Mouse (Mus musculus): ENCODE results near the gene Sptb. TPM values are rescaled to one million over a fixed set of nuclear protein-coding genes. Genes with fewer than 3 reads are reported as not detected.

Sptb gene
- polyA plus RNA-seq, 1 experiment = 3.3 TPM

DNA sequence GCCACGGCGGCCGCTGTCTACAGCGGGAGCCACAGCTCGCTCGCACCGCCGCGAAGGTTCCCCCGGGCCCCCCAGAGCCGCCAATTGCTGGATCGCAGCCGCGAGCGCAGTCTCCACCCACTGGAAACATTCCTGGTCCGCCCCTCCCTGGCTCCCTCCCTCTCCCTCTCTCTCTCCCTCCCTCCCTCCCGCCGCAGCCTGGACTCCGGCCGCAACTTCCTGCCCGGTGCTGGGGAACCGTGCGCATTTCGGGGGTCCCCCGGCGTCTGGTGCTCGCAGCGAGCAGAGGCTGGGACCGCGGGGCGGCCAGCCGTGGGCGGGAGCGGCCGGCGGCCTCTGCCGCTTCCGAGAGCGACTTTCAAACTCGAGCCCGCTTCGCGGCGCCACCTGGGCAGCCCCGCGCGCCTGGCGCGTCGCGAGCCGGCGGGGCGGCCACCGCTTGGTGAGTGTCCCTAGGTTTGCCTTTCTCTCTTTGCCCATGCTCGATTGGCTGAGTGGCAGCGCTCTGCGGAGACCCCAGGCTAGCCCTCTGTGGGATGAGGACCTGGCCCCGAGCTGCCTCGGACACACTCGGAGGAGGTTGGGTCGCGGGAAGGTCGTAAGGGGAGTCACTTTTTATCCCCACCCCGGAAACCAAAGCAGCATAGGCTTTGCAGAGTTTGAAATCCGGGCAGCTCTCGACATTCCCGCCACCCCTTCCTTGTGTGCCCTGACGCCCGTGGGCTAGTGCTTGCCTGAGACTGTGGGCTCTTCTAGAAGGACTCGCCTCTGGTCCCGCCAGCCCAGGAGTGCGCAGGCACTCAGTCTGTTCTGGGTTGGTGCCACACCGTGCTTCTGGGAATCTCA is 176.7 kb downstream of the Sptb start:
- WGBS = under 1% methylated on average over 74 of the region's 74 CpGs
- TF ChIP-seq CTCF (IDR thresholded peaks at IDR 0.05; ENCODE audit: insufficient read depth, low read length) = no peak
- 0 out of 2 replicates have a peak, but pooled peaks have one; percentile 10 for TF ChIP-seq POLR2A (IDR thresholded peaks at IDR 0.05; ENCODE audit: borderline replicate concordance, extremely low read depth, low read depth, low read length)
- Histone ChIP-seq H3K4me1 (ENCODE audit: control insufficient read depth, insufficient read depth, low read length) (peaks cover 2% of the 10 kb centered on the region; the same call in 1 of the 2 replicates), H3K4me3 (replicated peaks; ENCODE audit: extremely low read depth, low read depth, low read length) (peak overlapping the region; percentile 67)
- peak; percentile 63 for DNase-seq

DNA sequence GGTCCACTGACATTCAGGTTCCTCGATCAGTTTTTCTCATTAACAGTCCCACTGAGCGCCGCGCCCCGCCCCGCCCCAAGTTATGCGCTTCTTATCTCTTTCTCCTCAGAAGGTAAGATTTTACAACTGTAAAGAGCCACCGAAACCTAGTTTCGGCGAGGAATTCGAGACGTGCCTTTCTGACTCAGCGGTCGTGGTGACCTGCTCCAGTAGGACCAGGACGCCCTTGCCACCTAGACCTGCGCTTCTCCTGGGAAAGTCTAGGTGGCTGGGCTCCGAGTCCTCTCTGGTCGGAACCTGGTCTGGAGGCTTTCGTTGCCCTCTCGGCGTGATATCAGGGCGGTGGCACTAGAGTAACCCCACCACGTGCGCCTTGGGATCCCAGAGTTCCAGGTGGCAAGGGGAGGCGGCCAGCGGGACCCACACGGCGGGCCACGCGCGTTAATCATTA is 177.4 kb downstream of the Sptb start:
- Histone ChIP-seq H3K4me1 (ENCODE audit: control insufficient read depth, insufficient read depth, low read length) (peaks cover 2% of the 10 kb centered on the region; the same call in 1 of the 2 replicates), H3K4me3 (replicated peaks; ENCODE audit: extremely low read depth, low read depth, low read length) (peak overlapping the region; percentile 67)
- WGBS = 1% methylated on average over 31 of the region's 31 CpGs
- no peak for DNase-seq
- TF ChIP-seq POLR2A (IDR thresholded peaks at IDR 0.05; ENCODE audit: borderline replicate concordance, extremely low read depth, low read depth, low read length) = no peak
- no peak for TF ChIP-seq CTCF (IDR thresholded peaks at IDR 0.05; ENCODE audit: insufficient read depth, low read length)

DNA sequence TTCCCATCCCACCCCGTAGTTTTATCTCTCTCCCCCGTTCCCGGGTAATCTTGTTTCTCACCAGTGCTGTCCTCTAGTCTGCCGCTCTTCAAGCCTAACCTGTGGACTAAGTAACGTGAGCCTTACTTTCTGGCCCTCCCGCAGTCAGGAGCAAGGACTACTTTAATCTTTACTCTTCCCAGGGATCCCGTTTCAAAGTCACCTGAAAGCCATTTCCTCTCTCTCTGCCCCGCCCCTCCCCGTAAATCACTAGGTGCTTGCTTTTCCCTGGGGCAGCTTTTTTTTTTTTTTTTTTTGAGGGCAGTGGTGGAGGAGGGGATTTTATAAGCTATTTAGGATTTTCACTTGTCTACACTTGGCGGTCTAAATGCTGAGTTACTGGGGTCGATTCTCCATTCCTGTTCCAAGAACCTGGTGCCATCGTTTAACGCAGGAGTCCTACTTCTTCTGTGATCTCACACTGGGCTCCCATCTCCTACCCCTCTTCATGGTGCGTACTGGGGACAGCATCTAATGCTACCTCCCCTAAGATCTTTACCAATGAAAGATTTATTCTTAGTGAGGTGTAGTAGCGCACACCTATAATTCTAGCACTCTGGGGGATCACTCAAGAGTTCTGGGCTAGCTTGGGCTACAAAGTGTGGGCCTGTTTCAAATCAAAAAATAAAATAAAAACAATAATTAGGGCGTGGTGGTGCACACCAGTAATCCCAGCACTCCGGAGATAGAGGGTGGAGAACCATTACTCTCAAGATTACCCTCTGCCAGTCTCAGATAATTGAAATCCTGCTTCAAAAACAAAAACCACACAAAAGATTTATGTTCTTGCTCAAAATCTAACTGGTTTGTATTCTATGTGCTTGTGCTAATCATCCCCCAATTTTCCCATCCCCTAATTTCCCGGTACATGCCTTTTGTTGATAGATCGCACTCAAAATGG is 178.1 kb downstream of the Sptb start:
- H3K4me3 ChIP-seq (replicated peaks; ENCODE audit: extremely low read depth, low read depth, low read length) = no peak overlapping the region
- no peak for DNase-seq
- WGBS = 26% methylated on average over 19 of the region's 19 CpGs
- TF ChIP-seq CTCF (IDR thresholded peaks at IDR 0.05; ENCODE audit: insufficient read depth, low read length) (no peak), POLR2A (IDR thresholded peaks at IDR 0.05; ENCODE audit: borderline replicate concordance, extremely low read depth, low read depth, low read length) (no peak)
- H3K4me1 ChIP-seq (ENCODE audit: control insufficient read depth, insufficient read depth, low read length) = peaks cover 2% of the 10 kb centered on the region; the same call in 1 of the 2 replicates

DNA sequence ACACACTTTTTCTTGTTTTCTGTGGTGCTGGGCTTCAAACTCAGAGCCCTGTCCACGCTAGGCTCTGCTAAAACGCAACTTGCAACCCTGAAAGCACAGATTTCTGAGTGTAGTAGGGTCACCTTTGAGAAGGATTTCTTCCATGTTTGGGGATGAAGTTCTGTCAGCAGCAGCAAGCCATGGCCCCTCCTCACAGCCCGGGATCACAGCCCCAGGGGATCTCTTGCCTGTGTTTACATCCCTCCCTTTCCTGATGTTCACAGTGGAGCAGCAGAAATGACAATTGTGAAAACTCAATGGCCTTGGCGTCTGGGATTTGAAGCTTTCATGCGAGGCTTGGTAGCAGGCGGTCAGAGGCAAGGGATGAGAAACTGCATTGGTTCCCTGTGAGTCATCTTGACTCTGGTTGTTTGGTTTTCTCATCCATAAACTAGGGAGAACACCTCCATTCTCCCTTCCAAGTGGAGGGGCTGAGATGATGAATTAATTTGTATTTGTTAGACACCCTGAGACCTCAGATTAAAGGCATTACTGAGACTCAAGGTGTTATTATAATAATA is 179.7 kb downstream of the Sptb start, which contains the start of gene Plekhg3:
Gene Plekhg3 (plus strand): TSS at position 312 of the 560 bp plus-strand sequence.
- no peak within 1 kb of the TSS for H3K4me3 ChIP-seq (replicated peaks; ENCODE audit: extremely low read depth, low read depth, low read length)
- no peaks in the 10 kb centered on the region; the same call in 1 of the 2 replicates for H3K4me1 ChIP-seq (ENCODE audit: control insufficient read depth, insufficient read depth, low read length)
- 62% methylated on average over 6 of the region's 6 CpGs for WGBS
- no peak for DNase-seq
- TF ChIP-seq POLR2A (IDR thresholded peaks at IDR 0.05; ENCODE audit: borderline replicate concordance, extremely low read depth, low read depth, low read length) (no peak), CTCF (IDR thresholded peaks at IDR 0.05; ENCODE audit: insufficient read depth, low read length) (no peak)

Other genes starting within 250 kb of the Sptb start
- gene Plekhg3, start 179.7 kb downstream of the Sptb start, polyA plus RNA-seq (2012; rRNA removed) = 19.5 and 20.4 TPM in 2 replicates
- gene Churc1, start 55.0 kb upstream of the Sptb start, polyA plus RNA-seq (2012; rRNA removed) = 27.6 and 41.4 TPM in 2 replicates
- 21.0 and 29.0 TPM in 2 replicates for gene Fntb, start 55.0 kb upstream of the Sptb start, polyA plus RNA-seq (2012; rRNA removed)
- gene Gpx2, start 85.0 kb upstream of the Sptb start, polyA plus RNA-seq (2012; rRNA removed) = 53.9 and 186 TPM in 2 replicates
- gene Rab15, start 112.4 kb upstream of the Sptb start, polyA plus RNA-seq (2012; rRNA removed) = 17.5 and 20.3 TPM in 2 replicates